Mouse (Mus musculus): ENCODE data around the gene Ush2a. TPM values are rescaled to one million over a fixed set of nuclear protein-coding genes. Genes with fewer than 3 reads are reported as not detected.

The Ush2a gene
- polyA plus RNA-seq, 1 experiment from 2014 or later: 0.03 TPM

- no peak for ATAC-seq (replicated peaks; ENCODE audit: extremely low read depth, insufficient read depth, low FRiP score)
- H3K4me2 ChIP-seq (ENCODE audit: low read depth, low read length): no peak overlapping the region
- H3K4me1 ChIP-seq (ENCODE audit: control insufficient read depth, insufficient read depth, low read length): no peaks in the 10 kb centered on the region
- H3K9ac ChIP-seq (ENCODE audit: low read length): no peak overlapping the region
- H3K4me3 ChIP-seq (ENCODE audit: low read length): no peak overlapping the region
- H3K27me3 ChIP-seq (ENCODE audit: control insufficient read depth, insufficient read depth, low read length): no peaks in the 10 kb centered on the region
- peaks cover 1% of the 10 kb centered on the region; the same call in 1 of the 2 replicates for H3K9me3 ChIP-seq (replicated peaks; ENCODE audit: control insufficient read depth, low read length)
- WGBS: 94% methylated on average over 14 of the region's 14 CpGs
- no peaks in the 10 kb centered on the region for H3K36me3 ChIP-seq (ENCODE audit: control insufficient read depth, insufficient read depth)
- H3K27ac ChIP-seq (ENCODE audit: low read length): no peak overlapping the region
Observed at GRCm38 (mm10) chr1:188686362-188686761, 424.5 kb downstream of the Ush2a start.

DNA sequence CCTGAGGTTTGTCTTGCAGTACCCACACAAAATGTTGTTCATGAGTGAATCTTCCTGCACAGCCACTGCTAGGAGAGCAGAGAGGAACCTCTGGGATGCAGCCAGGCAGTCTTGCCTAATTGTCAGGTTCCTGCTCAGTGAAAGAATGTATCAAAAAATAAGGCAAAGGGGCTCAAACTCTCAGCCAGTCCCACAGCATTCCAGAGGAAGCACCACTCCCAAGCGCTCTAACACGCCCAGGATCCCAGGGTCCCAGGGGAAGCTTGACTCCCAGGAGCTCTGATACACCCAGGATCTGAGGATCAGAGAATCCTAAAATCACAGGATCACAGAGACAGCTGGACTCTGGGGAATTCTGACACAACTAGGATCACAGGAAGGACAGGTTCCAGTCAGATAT, 434.5 kb downstream of the Ush2a start:
- H3K4me2 ChIP-seq (ENCODE audit: low read depth, low read length): no peak overlapping the region
- H3K9me3 ChIP-seq (replicated peaks; ENCODE audit: control insufficient read depth, low read length): peaks cover 5% of the 10 kb centered on the region; the same call in 1 of the 2 replicates
- no peak for ATAC-seq (replicated peaks; ENCODE audit: extremely low read depth, insufficient read depth, low FRiP score)
- H3K27me3 ChIP-seq (ENCODE audit: control insufficient read depth, insufficient read depth, low read length): no peaks in the 10 kb centered on the region
- no peak overlapping the region for H3K4me3 ChIP-seq (ENCODE audit: low read length)
- no peaks in the 10 kb centered on the region for H3K4me1 ChIP-seq (ENCODE audit: control insufficient read depth, insufficient read depth, low read length)
- no peaks in the 10 kb centered on the region for H3K36me3 ChIP-seq (ENCODE audit: control insufficient read depth, insufficient read depth)
- H3K9ac ChIP-seq (ENCODE audit: low read length): no peak overlapping the region
- WGBS: 80% methylated on average over 2 of the region's 2 CpGs
- H3K27ac ChIP-seq (ENCODE audit: low read length): no peak overlapping the region

GRCm38 (mm10) chr1:188708176-188708575, 446.4 kb downstream of the Ush2a start:
- Histone ChIP-seq H3K27me3 (ENCODE audit: control insufficient read depth, insufficient read depth, low read length) (no peaks in the 10 kb centered on the region), H3K4me2 (ENCODE audit: low read depth, low read length) (no peak overlapping the region), H3K4me1 (ENCODE audit: control insufficient read depth, insufficient read depth, low read length) (no peaks in the 10 kb centered on the region), H3K27ac (ENCODE audit: low read length) (no peak overlapping the region), H3K9ac (ENCODE audit: low read length) (no peak overlapping the region), H3K9me3 (replicated peaks; ENCODE audit: control insufficient read depth, low read length) (no peaks in the 10 kb centered on the region), H3K4me3 (ENCODE audit: low read length) (no peak overlapping the region), H3K36me3 (ENCODE audit: control insufficient read depth, insufficient read depth) (no peaks in the 10 kb centered on the region)
- 90% methylated on average over 4 of the region's 4 CpGs for WGBS
- ATAC-seq (replicated peaks; ENCODE audit: extremely low read depth, insufficient read depth, low FRiP score): no peak

DNA sequence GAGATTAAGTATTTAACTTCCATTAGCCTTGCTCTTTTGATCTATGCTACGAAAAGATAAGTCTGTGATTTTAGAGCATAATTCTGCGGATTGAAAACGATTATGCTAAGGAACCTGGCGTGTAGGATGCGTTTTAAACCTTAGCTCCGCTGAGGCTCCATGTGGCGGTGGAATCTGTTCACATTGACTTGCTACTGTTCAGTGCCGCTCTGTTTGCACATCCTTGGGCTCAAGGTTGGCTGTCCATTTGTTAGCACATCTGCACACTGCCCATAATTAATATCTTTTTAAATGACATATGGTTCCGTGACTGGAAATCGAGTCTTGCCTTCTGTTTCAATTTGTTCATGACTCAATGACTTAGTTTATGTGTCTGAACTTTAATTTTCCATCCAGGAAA, 446.9 kb downstream of the Ush2a start:
- no peaks in the 10 kb centered on the region for H3K27me3 ChIP-seq (ENCODE audit: control insufficient read depth, insufficient read depth, low read length)
- H3K4me1 ChIP-seq (ENCODE audit: control insufficient read depth, insufficient read depth, low read length): no peaks in the 10 kb centered on the region
- no peak overlapping the region for H3K9ac ChIP-seq (ENCODE audit: low read length)
- no peak overlapping the region for H3K4me3 ChIP-seq (ENCODE audit: low read length)
- H3K36me3 ChIP-seq (ENCODE audit: control insufficient read depth, insufficient read depth): no peaks in the 10 kb centered on the region
- no peaks in the 10 kb centered on the region for H3K9me3 ChIP-seq (replicated peaks; ENCODE audit: control insufficient read depth, low read length)
- H3K27ac ChIP-seq (ENCODE audit: low read length): no peak overlapping the region
- no peak overlapping the region for H3K4me2 ChIP-seq (ENCODE audit: low read depth, low read length)
- ATAC-seq (replicated peaks; ENCODE audit: extremely low read depth, insufficient read depth, low FRiP score): no peak
- 91% methylated on average over 10 of the region's 10 CpGs for WGBS

DNA sequence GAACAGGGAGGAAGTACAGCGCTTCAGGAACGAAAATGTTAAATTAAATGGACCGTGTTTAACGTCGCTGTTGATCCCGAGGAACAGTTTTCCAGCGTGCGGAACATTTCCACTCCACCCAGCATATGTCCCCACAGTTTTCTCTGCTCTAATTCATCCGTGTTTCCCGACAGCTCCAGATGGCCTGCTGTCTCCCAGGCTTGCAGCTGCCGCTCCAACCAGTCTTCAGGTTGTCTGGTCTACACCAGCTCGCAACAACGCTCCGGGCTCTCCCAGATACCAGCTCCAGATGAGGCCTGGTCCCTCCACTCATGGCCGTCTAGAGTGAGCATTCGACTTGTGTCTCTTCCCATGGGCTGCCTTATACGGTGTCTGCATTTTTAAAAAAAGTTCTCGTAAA, 452.3 kb downstream of the Ush2a start:
- ATAC-seq (replicated peaks; ENCODE audit: extremely low read depth, insufficient read depth, low FRiP score): no peak
- H3K27me3 ChIP-seq (ENCODE audit: control insufficient read depth, insufficient read depth, low read length): no peaks in the 10 kb centered on the region
- no peaks in the 10 kb centered on the region for H3K36me3 ChIP-seq (ENCODE audit: control insufficient read depth, insufficient read depth)
- no peak overlapping the region for H3K4me3 ChIP-seq (ENCODE audit: low read length)
- no peaks in the 10 kb centered on the region for H3K9me3 ChIP-seq (replicated peaks; ENCODE audit: control insufficient read depth, low read length)
- no peak overlapping the region for H3K9ac ChIP-seq (ENCODE audit: low read length)
- H3K4me2 ChIP-seq (ENCODE audit: low read depth, low read length): no peak overlapping the region
- H3K27ac ChIP-seq (ENCODE audit: low read length): no peak overlapping the region
- 87% methylated on average over 18 of the region's 18 CpGs for WGBS
- H3K4me1 ChIP-seq (ENCODE audit: control insufficient read depth, insufficient read depth, low read length): no peaks in the 10 kb centered on the region

- 92% methylated on average over 7 of the region's 7 CpGs for WGBS
Observed at GRCm38 (mm10) chr1:188714941-188715340, 453.1 kb downstream of the Ush2a start.

DNA sequence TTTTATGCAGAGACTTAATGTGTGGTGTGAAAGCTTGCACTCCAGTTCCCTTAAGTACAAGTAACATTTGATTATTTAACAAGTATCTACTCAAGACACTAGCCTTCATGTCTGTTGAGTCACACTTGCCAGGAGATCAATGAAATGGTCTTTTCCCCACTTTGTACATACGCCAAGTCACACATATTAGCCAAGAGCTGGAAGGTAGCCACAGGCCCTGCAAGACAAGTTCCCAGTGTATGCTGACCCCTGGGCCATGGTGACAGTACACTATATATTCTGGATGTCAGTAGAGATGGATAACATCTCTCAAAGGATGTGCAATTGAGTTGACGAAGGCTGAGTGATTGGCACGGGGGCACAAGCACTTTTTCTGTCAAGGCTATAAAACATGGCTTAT, 455.1 kb downstream of the Ush2a start:
- 59% methylated on average over 3 of the region's 3 CpGs for WGBS
- Histone ChIP-seq H3K27ac (ENCODE audit: low read length) (no peak overlapping the region), H3K4me2 (ENCODE audit: low read depth, low read length) (no peak overlapping the region), H3K36me3 (ENCODE audit: control insufficient read depth, insufficient read depth) (no peaks in the 10 kb centered on the region), H3K9ac (ENCODE audit: low read length) (no peak overlapping the region), H3K27me3 (ENCODE audit: control insufficient read depth, insufficient read depth, low read length) (no peaks in the 10 kb centered on the region), H3K4me3 (ENCODE audit: low read length) (no peak overlapping the region), H3K4me1 (ENCODE audit: control insufficient read depth, insufficient read depth, low read length) (no peaks in the 10 kb centered on the region), H3K9me3 (replicated peaks; ENCODE audit: control insufficient read depth, low read length) (no peaks in the 10 kb centered on the region)
- no peak for ATAC-seq (replicated peaks; ENCODE audit: extremely low read depth, insufficient read depth, low FRiP score)

More at GRCm38 (mm10) chr1:188714941-188715340, 453.1 kb downstream of the Ush2a start:
- Histone ChIP-seq H3K4me1 (ENCODE audit: control insufficient read depth, insufficient read depth, low read length) (no peaks in the 10 kb centered on the region), H3K36me3 (ENCODE audit: control insufficient read depth, insufficient read depth) (no peaks in the 10 kb centered on the region), H3K9ac (ENCODE audit: low read length) (no peak overlapping the region), H3K27ac (ENCODE audit: low read length) (no peak overlapping the region), H3K4me2 (ENCODE audit: low read depth, low read length) (no peak overlapping the region), H3K27me3 (ENCODE audit: control insufficient read depth, insufficient read depth, low read length) (no peaks in the 10 kb centered on the region), H3K4me3 (ENCODE audit: low read length) (no peak overlapping the region), H3K9me3 (replicated peaks; ENCODE audit: control insufficient read depth, low read length) (no peaks in the 10 kb centered on the region)
- no peak for ATAC-seq (replicated peaks; ENCODE audit: extremely low read depth, insufficient read depth, low FRiP score)

GRCm38 (mm10) chr1:188725122-188725995, 463.5 kb downstream of the Ush2a start:
- H3K9me3 ChIP-seq (replicated peaks; ENCODE audit: control insufficient read depth, low read length): no peaks in the 10 kb centered on the region
- H3K4me1 ChIP-seq (ENCODE audit: control insufficient read depth, insufficient read depth, low read length): no peaks in the 10 kb centered on the region
- WGBS: 65% methylated on average over 17 of the region's 17 CpGs
- H3K4me3 ChIP-seq (ENCODE audit: low read length): no peak overlapping the region
- H3K4me2 ChIP-seq (ENCODE audit: low read depth, low read length): no peak overlapping the region
- H3K27ac ChIP-seq (ENCODE audit: low read length): no peak overlapping the region
- no peaks in the 10 kb centered on the region for H3K36me3 ChIP-seq (ENCODE audit: control insufficient read depth, insufficient read depth)
- ATAC-seq (replicated peaks; ENCODE audit: extremely low read depth, insufficient read depth, low FRiP score): no peak
- no peak overlapping the region for H3K9ac ChIP-seq (ENCODE audit: low read length)
- H3K27me3 ChIP-seq (ENCODE audit: control insufficient read depth, insufficient read depth, low read length): no peaks in the 10 kb centered on the region

GRCm38 (mm10) chr1:188726937-188727336, 465.1 kb downstream of the Ush2a start:
- Histone ChIP-seq H3K4me2 (ENCODE audit: low read depth, low read length) (no peak overlapping the region), H3K4me3 (ENCODE audit: low read length) (no peak overlapping the region), H3K9me3 (replicated peaks; ENCODE audit: control insufficient read depth, low read length) (no peaks in the 10 kb centered on the region), H3K36me3 (ENCODE audit: control insufficient read depth, insufficient read depth) (no peaks in the 10 kb centered on the region), H3K9ac (ENCODE audit: low read length) (no peak overlapping the region), H3K27ac (ENCODE audit: low read length) (no peak overlapping the region), H3K4me1 (ENCODE audit: control insufficient read depth, insufficient read depth, low read length) (no peaks in the 10 kb centered on the region), H3K27me3 (ENCODE audit: control insufficient read depth, insufficient read depth, low read length) (no peaks in the 10 kb centered on the region)
- WGBS: 87% methylated on average over 6 of the region's 6 CpGs
- ATAC-seq (replicated peaks; ENCODE audit: extremely low read depth, insufficient read depth, low FRiP score): no peak

All from heart, embryonic 16.5 days (tissue).